Mouse (Mus musculus): ENCODE results near the gene Olfr894. TPM values are rescaled to one million over a fixed set of nuclear protein-coding genes. Genes with fewer than 3 reads are reported as not detected.
"Not testable (repeated sequence)": the region's sequence is repeated elsewhere in the genome, so short reads cannot be mapped to it uniquely, and the experiment has no call there.

The Olfr894 gene
- not detected in 2 replicates for polyA plus RNA-seq (2012; rRNA removed)

DNA sequence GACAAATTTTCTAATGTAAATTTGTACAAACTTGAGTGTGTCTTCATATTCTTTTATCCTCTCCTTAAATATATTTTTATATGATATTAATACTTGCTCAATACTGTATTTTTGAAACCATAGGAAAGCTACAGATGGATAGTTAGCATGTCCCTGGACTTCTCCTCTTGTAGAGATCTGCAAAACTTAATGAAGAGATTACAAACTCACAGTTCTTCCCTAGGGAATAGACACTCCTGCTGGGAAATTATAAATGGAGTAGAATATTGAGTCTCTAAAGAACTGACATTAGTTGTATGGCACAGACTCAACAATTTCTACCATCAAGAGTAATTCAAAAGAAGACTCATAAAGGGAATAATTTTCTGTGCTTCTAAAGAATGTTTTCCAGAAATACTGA is at the start of gene Olfr894:
Gene Olfr894 (plus strand): TSS at position 301 of the 400 bp plus-strand sequence.
- no peak for DNase-seq (ENCODE audit: low read depth in 1 of 2, low spot score in 2 of 2)
- H3K27ac ChIP-seq (ENCODE audit: insufficient read depth, low read length), result no peak within 1 kb of the TSS
- H3K27me3 ChIP-seq (ENCODE audit: control insufficient read depth, insufficient read depth, low read length), result no peaks in the 10 kb centered on the region
- H3K4me1 ChIP-seq (ENCODE audit: control insufficient read depth, insufficient read depth, insufficient read length), result no peaks in the 10 kb centered on the region
- no peak within 1 kb of the TSS for H3K4me3 ChIP-seq (ENCODE audit: extremely low read depth, insufficient read depth, insufficient read length)
- H3K36me3 ChIP-seq (ENCODE audit: control insufficient read depth, insufficient read depth, low read length), result no peaks in the 10 kb centered on the region
- TF ChIP-seq POLR2A (IDR thresholded peaks at IDR 0.05; ENCODE audit: low read depth, low read length) (no peak), CTCF (IDR thresholded peaks at IDR 0.05; ENCODE audit: extremely low read depth, insufficient read depth, insufficient read length, insufficient replicate concordance) (no peak)

DNA sequence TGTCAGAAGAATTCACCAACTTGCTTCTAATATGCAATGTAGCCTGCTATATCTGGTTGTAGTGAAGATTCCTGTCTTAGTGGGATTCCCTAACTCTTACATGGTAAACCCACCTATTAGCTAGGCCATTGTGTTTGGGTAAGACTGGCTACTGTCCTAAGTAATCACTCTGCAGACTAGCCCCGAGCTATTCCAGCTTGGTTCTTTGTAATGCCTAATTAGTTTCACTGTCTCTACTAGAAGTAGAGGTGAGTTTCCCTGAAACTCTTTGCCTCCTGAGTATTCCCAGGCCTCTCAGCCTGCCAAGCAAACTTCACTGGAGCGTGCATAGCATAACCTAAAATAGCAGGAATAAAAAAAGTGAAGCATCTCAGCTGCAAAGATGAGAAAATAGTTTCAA is 49.5 kb upstream of the Olfr894 start:
- not testable (repeated sequence) for H3K27ac ChIP-seq (ENCODE audit: insufficient read depth, low read length); H3K27me3 ChIP-seq (ENCODE audit: control insufficient read depth, insufficient read depth, low read length); H3K4me3 ChIP-seq (ENCODE audit: extremely low read depth, insufficient read depth, insufficient read length); H3K4me1 ChIP-seq (ENCODE audit: control insufficient read depth, insufficient read depth, insufficient read length); DNase-seq (ENCODE audit: low read depth in 1 of 2, low spot score in 2 of 2); H3K36me3 ChIP-seq (ENCODE audit: control insufficient read depth, insufficient read depth, low read length)
- WGBS, result 38% methylated on average over 2 of the region's 2 CpGs

DNA sequence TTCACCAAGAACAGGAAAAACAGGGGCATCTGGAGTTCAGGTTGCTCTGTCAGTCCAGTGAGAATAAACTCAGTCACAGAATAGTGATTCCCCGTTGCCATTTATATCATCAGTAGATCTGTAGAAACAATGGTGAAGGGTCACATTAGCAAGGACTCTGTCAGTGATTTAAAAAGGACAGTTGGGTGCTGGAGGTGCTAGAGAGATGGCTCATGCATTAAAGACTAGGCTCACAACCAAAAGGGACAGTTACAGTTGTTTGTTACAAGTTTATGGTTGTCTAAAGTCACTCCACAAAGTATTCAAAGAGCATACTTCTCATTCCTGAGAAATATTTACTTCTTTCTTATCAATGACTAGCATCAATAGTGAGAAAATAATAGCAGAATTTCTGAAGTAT is 37.1 kb upstream of the Olfr894 start, which contains the start of gene Olfr891:
Gene Olfr891 (minus strand): TSS at position 101 of the 400 bp plus-strand sequence.
- 80% methylated on average over 1 of the region's 1 CpGs for WGBS
- Histone ChIP-seq H3K36me3 (ENCODE audit: control insufficient read depth, insufficient read depth, low read length) (no peaks in the 10 kb centered on the region), H3K4me3 (ENCODE audit: extremely low read depth, insufficient read depth, insufficient read length) (no peak within 1 kb of the TSS), H3K27me3 (ENCODE audit: control insufficient read depth, insufficient read depth, low read length) (no peaks in the 10 kb centered on the region), H3K4me1 (ENCODE audit: control insufficient read depth, insufficient read depth, insufficient read length) (no peaks in the 10 kb centered on the region), H3K27ac (ENCODE audit: insufficient read depth, low read length) (no peak within 1 kb of the TSS)
- TF ChIP-seq CTCF (IDR thresholded peaks at IDR 0.05; ENCODE audit: extremely low read depth, insufficient read depth, insufficient read length, insufficient replicate concordance), result no peak
- no peak for TF ChIP-seq POLR2A (IDR thresholded peaks at IDR 0.05; ENCODE audit: low read depth, low read length)
- DNase-seq (ENCODE audit: low read depth in 1 of 2, low spot score in 2 of 2), result no peak

DNA sequence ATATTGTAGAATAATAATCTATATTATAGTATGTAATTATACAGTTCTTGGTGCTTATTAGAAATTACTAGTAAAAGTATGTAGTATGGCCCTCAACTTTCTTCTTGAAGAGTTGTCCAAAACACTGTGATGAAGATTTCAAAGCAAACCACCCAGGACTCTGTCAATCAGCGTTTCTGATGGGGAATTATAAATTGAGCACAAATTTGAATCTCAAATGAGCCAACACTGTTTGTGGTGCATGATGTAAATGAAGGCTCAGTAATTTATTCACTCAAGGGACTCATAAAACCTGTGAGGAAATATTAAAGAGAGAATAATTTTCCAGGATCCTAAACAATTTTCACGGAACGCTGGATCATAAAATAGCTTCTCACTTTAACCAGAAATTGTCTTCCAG is 9.8 kb upstream of the Olfr894 start, which contains the start of gene Olfr893:
Gene Olfr893 (plus strand): TSS at position 301 of the 400 bp plus-strand sequence.
- Histone ChIP-seq H3K4me1 (ENCODE audit: control insufficient read depth, insufficient read depth, insufficient read length) (no peaks in the 10 kb centered on the region), H3K4me3 (ENCODE audit: extremely low read depth, insufficient read depth, insufficient read length) (no peak within 1 kb of the TSS), H3K27me3 (ENCODE audit: control insufficient read depth, insufficient read depth, low read length) (no peaks in the 10 kb centered on the region), H3K27ac (ENCODE audit: insufficient read depth, low read length) (no peak within 1 kb of the TSS), H3K36me3 (ENCODE audit: control insufficient read depth, insufficient read depth, low read length) (no peaks in the 10 kb centered on the region)
- TF ChIP-seq POLR2A (IDR thresholded peaks at IDR 0.05; ENCODE audit: low read depth, low read length) (no peak), CTCF (IDR thresholded peaks at IDR 0.05; ENCODE audit: extremely low read depth, insufficient read depth, insufficient read length, insufficient replicate concordance) (no peak)
- 80% methylated on average over 3 of the region's 3 CpGs for WGBS
- DNase-seq (ENCODE audit: low read depth in 1 of 2, low spot score in 2 of 2), result no peak

DNA sequence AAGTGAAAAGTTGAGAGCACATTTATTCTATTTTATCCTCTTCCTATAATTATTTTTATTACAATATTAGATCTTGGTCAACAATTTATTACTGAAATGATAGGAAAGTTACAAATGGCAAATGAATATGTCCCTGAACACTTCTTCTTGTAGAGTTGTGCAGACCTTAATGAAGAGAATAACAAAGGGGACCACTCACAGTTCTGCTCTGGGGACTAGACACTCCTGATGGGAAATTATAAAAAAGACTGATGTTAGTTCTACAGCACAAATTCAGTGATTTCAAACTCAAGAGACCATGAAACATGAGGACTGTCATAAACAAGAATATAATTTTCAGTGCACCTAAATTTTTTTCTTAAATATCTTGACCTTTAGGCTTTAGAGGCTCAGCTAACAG is 34.6 kb downstream of the Olfr894 start, which contains the start of gene Olfr143:
Gene Olfr143 (plus strand): TSS at position 301 of the 400 bp plus-strand sequence.
- H3K4me1 ChIP-seq (ENCODE audit: control insufficient read depth, insufficient read depth, insufficient read length), result no peaks in the 10 kb centered on the region
- TF ChIP-seq POLR2A (IDR thresholded peaks at IDR 0.05; ENCODE audit: low read depth, low read length), result no peak
- no peak for TF ChIP-seq CTCF (IDR thresholded peaks at IDR 0.05; ENCODE audit: extremely low read depth, insufficient read depth, insufficient read length, insufficient replicate concordance)
- no peaks in the 10 kb centered on the region for H3K36me3 ChIP-seq (ENCODE audit: control insufficient read depth, insufficient read depth, low read length)
- no peak within 1 kb of the TSS for H3K4me3 ChIP-seq (ENCODE audit: extremely low read depth, insufficient read depth, insufficient read length)
- H3K27ac ChIP-seq (ENCODE audit: insufficient read depth, low read length), result no peak within 1 kb of the TSS
- no peaks in the 10 kb centered on the region for H3K27me3 ChIP-seq (ENCODE audit: control insufficient read depth, insufficient read depth, low read length)
- DNase-seq (ENCODE audit: low read depth in 1 of 2, low spot score in 2 of 2), result no peak

DNA sequence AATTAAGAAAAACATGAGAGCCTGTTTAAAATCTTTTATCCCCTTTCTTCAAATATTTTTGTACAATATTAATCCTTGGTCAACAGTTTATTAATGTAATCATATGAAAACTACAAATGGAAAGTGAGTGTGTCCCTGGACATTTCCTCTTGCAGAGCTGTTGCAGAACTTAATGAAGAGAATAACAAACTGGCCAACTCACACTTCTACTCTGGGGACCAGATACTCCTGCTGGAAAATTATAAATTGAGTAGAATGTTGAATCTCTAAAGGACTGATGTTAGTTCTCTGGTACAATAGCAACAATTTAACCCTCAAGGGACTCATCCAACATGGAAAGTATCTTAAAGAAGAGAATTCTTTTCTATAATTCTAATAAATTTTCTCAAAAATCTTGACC is 49.7 kb downstream of the Olfr894 start, which contains the start of gene Olfr895:
Gene Olfr895 (plus strand): TSS at position 301 of the 400 bp plus-strand sequence.
- Histone ChIP-seq H3K4me3 (ENCODE audit: extremely low read depth, insufficient read depth, insufficient read length) (no peak within 1 kb of the TSS), H3K27me3 (ENCODE audit: control insufficient read depth, insufficient read depth, low read length) (no peaks in the 10 kb centered on the region), H3K36me3 (ENCODE audit: control insufficient read depth, insufficient read depth, low read length) (no peaks in the 10 kb centered on the region), H3K4me1 (ENCODE audit: control insufficient read depth, insufficient read depth, insufficient read length) (no peaks in the 10 kb centered on the region), H3K27ac (ENCODE audit: insufficient read depth, low read length) (no peak within 1 kb of the TSS)
- TF ChIP-seq CTCF (IDR thresholded peaks at IDR 0.05; ENCODE audit: extremely low read depth, insufficient read depth, insufficient read length, insufficient replicate concordance) (no peak), POLR2A (IDR thresholded peaks at IDR 0.05; ENCODE audit: low read depth, low read length) (no peak)
- no peak for DNase-seq (ENCODE audit: low read depth in 1 of 2, low spot score in 2 of 2)

Other genes with a start within 250 kb of the Olfr894 start
- not detected in 2 replicates for gene Olfr881, start 226.2 kb upstream of the Olfr894 start, polyA plus RNA-seq (2012; rRNA removed)
- gene Olfr883, start 192.2 kb upstream of the Olfr894 start, polyA plus RNA-seq (2012; rRNA removed), result not detected in 2 replicates
- not detected in 2 replicates for gene Olfr884, start 171.5 kb upstream of the Olfr894 start, polyA plus RNA-seq (2012; rRNA removed)
- gene Olfr885, start 156.7 kb upstream of the Olfr894 start, polyA plus RNA-seq (2012; rRNA removed), result not detected in 2 replicates
- not detected in 2 replicates for gene Olfr887, start 134.0 kb upstream of the Olfr894 start, polyA plus RNA-seq (2012; rRNA removed)
- gene Olfr888, start 109.9 kb upstream of the Olfr894 start, polyA plus RNA-seq (2012; rRNA removed), result not detected in 2 replicates
- gene Olfr889, start 102.9 kb upstream of the Olfr894 start, polyA plus RNA-seq (2012; rRNA removed), result not detected in 2 replicates
- gene Olfr890, start 75.5 kb upstream of the Olfr894 start, polyA plus RNA-seq (2012; rRNA removed), result not detected in 2 replicates
- gene Olfr891, start 37.2 kb upstream of the Olfr894 start, polyA plus RNA-seq (2012; rRNA removed), result not detected in 2 replicates
- gene Olfr893, start 9.7 kb upstream of the Olfr894 start, polyA plus RNA-seq (2012; rRNA removed), result not detected in 2 replicates
- not detected in 2 replicates for gene Olfr143, start 34.7 kb downstream of the Olfr894 start, polyA plus RNA-seq (2012; rRNA removed)
- not detected in 2 replicates for gene Olfr895, start 49.8 kb downstream of the Olfr894 start, polyA plus RNA-seq (2012; rRNA removed)
- not detected in 2 replicates for gene Olfr896-ps1, start 73.1 kb downstream of the Olfr894 start, polyA plus RNA-seq (2012; rRNA removed)
- not detected in 2 replicates for gene Olfr25, start 111.0 kb downstream of the Olfr894 start, polyA plus RNA-seq (2012; rRNA removed)
- gene Olfr898, start 130.4 kb downstream of the Olfr894 start, polyA plus RNA-seq (2012; rRNA removed), result not detected in 2 replicates
- gene Olfr250, start 148.8 kb downstream of the Olfr894 start, polyA plus RNA-seq (2012; rRNA removed), result not detected in 2 replicates
- not detected in 2 replicates for gene Olfr251, start 159.0 kb downstream of the Olfr894 start, polyA plus RNA-seq (2012; rRNA removed)
- not detected in 2 replicates for gene Olfr147, start 183.6 kb downstream of the Olfr894 start, polyA plus RNA-seq (2012; rRNA removed)
- gene Olfr901, start 211.4 kb downstream of the Olfr894 start, polyA plus RNA-seq (2012; rRNA removed), result not detected in 2 replicates
- gene Olfr902, start 229.6 kb downstream of the Olfr894 start, polyA plus RNA-seq (2012; rRNA removed), result not detected in 2 replicates
- not detected in 2 replicates for gene Olfr904, start 245.1 kb downstream of the Olfr894 start, polyA plus RNA-seq (2012; rRNA removed)

Measured in spleen, adult 2 months (tissue).